Mouse (Mus musculus): ENCODE data around the gene Ap1g1. TPM values are rescaled to one million over a fixed set of nuclear protein-coding genes. Genes with fewer than 3 reads are reported as not detected.

Gene Ap1g1
- polyA plus RNA-seq, 1 experiment from 2014 or later, result 46.6 TPM

Other genes with a start within 250 kb of the Ap1g1 start
- 23.9 and 25.3 TPM in 2 replicates for gene Dhx38, start 212.7 kb upstream of the Ap1g1 start, polyA plus RNA-seq (2015; fragmentation: Nextera tagmentation; extraction: Ambion mirVana)
- gene Txnl4b, start 212.7 kb upstream of the Ap1g1 start, polyA plus RNA-seq (2015; fragmentation: Nextera tagmentation; extraction: Ambion mirVana), result 26.0 and 29.6 TPM in 2 replicates
- 62.6 and 90.4 TPM in 2 replicates for gene Hp, start 199.4 kb upstream of the Ap1g1 start, polyA plus RNA-seq (2015; fragmentation: Nextera tagmentation; extraction: Ambion mirVana)
- 40.9 and 42.1 TPM in 2 replicates for gene Dhodh, start 169.9 kb upstream of the Ap1g1 start, polyA plus RNA-seq (2015; fragmentation: Nextera tagmentation; extraction: Ambion mirVana)
- 0.08 TPM in 1 of 2 replicates, not detected in the other for gene Pkd1l3, start 164.0 kb upstream of the Ap1g1 start, polyA plus RNA-seq (2015; fragmentation: Nextera tagmentation; extraction: Ambion mirVana)
- gene Ist1, start 85.3 kb upstream of the Ap1g1 start, polyA plus RNA-seq (2015; fragmentation: Nextera tagmentation; extraction: Ambion mirVana), result 144 and 145 TPM in 2 replicates
- gene Zfp821, start 73.0 kb upstream of the Ap1g1 start, polyA plus RNA-seq (2015; fragmentation: Nextera tagmentation; extraction: Ambion mirVana), result 20.1 and 22.4 TPM in 2 replicates
- 7.6 and 7.7 TPM in 2 replicates for gene Atxn1l, start 40.8 kb upstream of the Ap1g1 start, polyA plus RNA-seq (2015; fragmentation: Nextera tagmentation; extraction: Ambion mirVana)
- gene Phlpp2, start 90.0 kb downstream of the Ap1g1 start, polyA plus RNA-seq (2015; fragmentation: Nextera tagmentation; extraction: Ambion mirVana), result 2.2 and 2.7 TPM in 2 replicates
- gene Marveld3, start 183.6 kb downstream of the Ap1g1 start, polyA plus RNA-seq (2015; fragmentation: Nextera tagmentation; extraction: Ambion mirVana), result 7.4 and 9.2 TPM in 2 replicates
- gene Tat, start 211.9 kb downstream of the Ap1g1 start, polyA plus RNA-seq (2015; fragmentation: Nextera tagmentation; extraction: Ambion mirVana), result 0.16 TPM in 1 of 2 replicates, not detected in the other